Mouse (Mus musculus) neural tube, embryonic 14.5 days (tissue): ENCODE results near the gene Nos1. TPM values are rescaled to one million over a fixed set of nuclear protein-coding genes. Genes with fewer than 3 reads are reported as not detected.

Source experiments
- ATAC-seq: fragments of 200-750 bp; cut with Nextera tagmentation; 2 replicates; pipeline ENCODE4 v1.8.0; 2017; ENCODE audit warnings: low read depth, mild to moderate bottlenecking, moderate TSS enrichment, moderate library complexity
- H3K27ac ChIP-seq: fragments of 300-500 bp; sonication (generic); 2 replicates; pipeline ENCODE4 v1.5.1; 2014; ENCODE audit warnings: low read depth, mild to moderate bottlenecking, control low read depth, low read length, moderate library complexity, mixed read lengths
- H3K27me3 ChIP-seq: fragments of 300-500 bp; sonication (generic); 2 replicates; pipeline ENCODE4 v1.6.1; 2014; ENCODE audit warnings: low read length; ENCODE audit not compliant: control insufficient read depth, insufficient read depth
- H3K36me3 ChIP-seq: fragments of 300-500 bp; sonication (generic); 2 replicates; pipeline ENCODE4 v1.6.1; 2014; ENCODE audit warnings: low read length, mixed read lengths; ENCODE audit not compliant: control insufficient read depth, insufficient read depth
- H3K4me1 ChIP-seq: fragments of 300-500 bp; sonication (generic); 2 replicates; pipeline ENCODE4 v1.6.1; 2014; ENCODE audit warnings: low read length; ENCODE audit not compliant: control insufficient read depth, insufficient read depth
- H3K4me2 ChIP-seq: fragments of 300-500 bp; sonication (generic); 2 replicates; pipeline ENCODE4 v1.6.1; 2014; ENCODE audit warnings: mild to moderate bottlenecking, low read depth, low read length, control low read depth
- H3K4me3 ChIP-seq: fragments of 300-500 bp; sonication (generic); 2 replicates; pipeline ENCODE4 v1.5.1; 2014; ENCODE audit warnings: low read depth, low read length, control low read depth, mixed read lengths
- H3K9ac ChIP-seq: fragments of 300-500 bp; sonication (generic); replicated peaks from 2 replicates; pipeline ENCODE4 v1.6.1; 2014; ENCODE audit warnings: low read depth, mild to moderate bottlenecking, control low read depth, low read length, mixed read lengths
- H3K9me3 ChIP-seq: fragments of 300-500 bp; sonication (generic); 2 replicates; pipeline ENCODE4 v1.6.1; 2016; ENCODE audit warnings: low read length; ENCODE audit not compliant: control insufficient read depth
- WGBS: fragments of 180-500 bp; shearing (Covaris S2); extraction: QIAGEN DNeasy Blood & Tissue Kit; methylation state at CpG from one replicate; pipeline ENCODE4 v1.1.7; 2014; 5-methylcytosine and 5-hydroxymethylcytosine counted together
- polyA plus RNA-seq: library from polyadenylated mRNA; unstranded; fragments of >200 nt; fragmentation: Nextera tagmentation; extraction: Ambion mirVana; gene quantifications from 2 replicates; pipeline ENCODE4 v1.2.1, GENCODE M21; 2014

Nos1 gene
- polyA plus RNA-seq, 1 experiment from 2014 or later = 4.7 TPM

GRCm38 (mm10) chr5:117790071-117790470 is 9.2 kb downstream of the Nos1 start:
- H3K4me3 ChIP-seq = no peak overlapping the region
- H3K36me3 ChIP-seq = no peaks in the 10 kb centered on the region
- no peaks in the 10 kb centered on the region for H3K27me3 ChIP-seq
- H3K9ac ChIP-seq = no peak overlapping the region
- no peaks in the 10 kb centered on the region for H3K4me1 ChIP-seq
- ATAC-seq = no peak
- H3K27ac ChIP-seq = no peak overlapping the region
- H3K4me2 ChIP-seq = no peak overlapping the region
- no peaks in the 10 kb centered on the region for H3K9me3 ChIP-seq
- WGBS = 75% methylated on average over 6 of the region's 6 CpGs

DNA sequence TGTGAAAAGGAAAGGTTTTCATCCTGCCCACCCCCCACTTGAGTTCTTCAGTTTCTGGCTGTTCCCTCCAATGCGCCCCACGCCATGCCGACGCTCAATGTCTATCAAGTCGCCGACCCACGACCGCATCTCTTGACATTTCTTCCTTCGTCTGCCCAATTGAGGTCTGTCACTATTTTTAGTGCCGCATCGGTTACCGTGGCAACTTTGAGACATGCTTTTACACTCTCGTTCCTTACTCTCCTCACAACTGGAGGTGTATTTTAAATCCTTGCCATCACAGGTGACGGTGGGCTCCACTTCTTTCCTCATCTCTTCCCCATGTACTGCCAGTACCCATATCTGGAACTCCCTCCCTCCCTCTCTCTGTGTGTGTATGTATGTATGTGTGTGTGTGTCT is 11.0 kb downstream of the Nos1 start:
- Histone ChIP-seq H3K9ac (no peak overlapping the region), H3K27me3 (no peaks in the 10 kb centered on the region), H3K9me3 (no peaks in the 10 kb centered on the region), H3K4me3 (no peak overlapping the region), H3K36me3 (no peaks in the 10 kb centered on the region), H3K4me1 (no peaks in the 10 kb centered on the region), H3K4me2 (no peak overlapping the region), H3K27ac (no peak overlapping the region)
- ATAC-seq = no peak
- 74% methylated on average over 14 of the region's 14 CpGs for WGBS

- WGBS = 68% methylated on average over 9 of the region's 9 CpGs
- no peak for ATAC-seq
- no peaks in the 10 kb centered on the region for H3K27me3 ChIP-seq
- H3K36me3 ChIP-seq = no peaks in the 10 kb centered on the region
- no peaks in the 10 kb centered on the region for H3K9me3 ChIP-seq
- H3K4me1 ChIP-seq = no peaks in the 10 kb centered on the region
- H3K4me2 ChIP-seq = no peak overlapping the region
- H3K4me3 ChIP-seq = no peak overlapping the region
- H3K27ac ChIP-seq = no peak overlapping the region
- no peak overlapping the region for H3K9ac ChIP-seq
These were observed 20.0 kb downstream of the Nos1 start for GRCm38 (mm10) chr5:117800849-117801248.

GRCm38 (mm10) chr5:117802071-117802521 is 21.3 kb downstream of the Nos1 start:
- H3K4me2 ChIP-seq = no peak overlapping the region
- no peak for ATAC-seq
- no peaks in the 10 kb centered on the region for H3K9me3 ChIP-seq
- no peaks in the 10 kb centered on the region for H3K4me1 ChIP-seq
- 79% methylated on average over 11 of the region's 11 CpGs for WGBS
- H3K36me3 ChIP-seq = no peaks in the 10 kb centered on the region
- no peak overlapping the region for H3K4me3 ChIP-seq
- no peak overlapping the region for H3K27ac ChIP-seq
- no peak overlapping the region for H3K9ac ChIP-seq
- H3K27me3 ChIP-seq = no peaks in the 10 kb centered on the region

GRCm38 (mm10) chr5:117803551-117803950 is 22.7 kb downstream of the Nos1 start:
- H3K9ac ChIP-seq = no peak overlapping the region
- no peaks in the 10 kb centered on the region for H3K4me1 ChIP-seq
- H3K36me3 ChIP-seq = no peaks in the 10 kb centered on the region
- no peak overlapping the region for H3K27ac ChIP-seq
- H3K9me3 ChIP-seq = no peaks in the 10 kb centered on the region
- H3K27me3 ChIP-seq = no peaks in the 10 kb centered on the region
- H3K4me3 ChIP-seq = no peak overlapping the region
- 74% methylated on average over 7 of the region's 7 CpGs for WGBS
- H3K4me2 ChIP-seq = no peak overlapping the region
- ATAC-seq = no peak

DNA sequence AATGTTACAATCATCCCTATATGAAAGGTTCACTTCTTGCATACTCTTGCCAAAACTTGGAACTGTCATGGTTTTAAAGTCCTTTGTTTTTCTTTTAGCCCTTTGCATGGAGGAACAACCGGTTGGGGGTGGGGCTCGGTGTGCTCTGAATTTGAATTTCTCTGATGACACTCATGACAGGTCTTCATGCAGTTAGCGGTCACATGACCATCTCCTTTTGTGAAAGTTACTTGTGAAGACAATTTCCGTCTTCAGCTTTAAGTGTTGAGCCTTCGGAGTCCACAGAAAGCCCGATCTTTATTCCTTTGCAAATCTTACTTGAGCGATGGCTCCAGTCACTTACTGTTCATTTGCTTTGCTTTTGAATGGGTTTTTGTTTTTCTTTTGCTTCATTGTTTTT is 30.1 kb downstream of the Nos1 start:
- 90% methylated on average over 7 of the region's 7 CpGs for WGBS
- H3K36me3 ChIP-seq = no peaks in the 10 kb centered on the region

DNA sequence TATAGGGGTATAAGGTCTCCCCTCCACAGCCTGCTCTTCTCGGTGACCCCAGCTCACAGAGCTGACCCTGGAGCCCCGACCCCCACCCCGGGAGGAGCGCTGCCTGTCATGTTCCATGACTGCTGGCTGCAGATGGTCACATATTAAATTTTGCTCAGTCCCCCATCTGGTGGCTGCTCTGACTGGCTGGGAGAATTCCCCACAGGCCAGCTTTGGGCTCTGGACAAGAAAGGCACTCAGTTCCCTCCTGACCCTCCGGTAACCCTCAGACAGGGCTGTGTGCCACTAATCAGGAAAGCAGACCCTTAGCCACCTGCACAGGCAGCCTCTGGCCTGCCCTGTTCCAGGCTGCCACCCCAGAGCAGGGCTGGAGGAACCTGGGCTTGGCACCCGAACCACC is 38.0 kb downstream of the Nos1 start:
- no peak overlapping the region for H3K9ac ChIP-seq
- ATAC-seq = no peak
- no peak overlapping the region for H3K4me2 ChIP-seq
- H3K9me3 ChIP-seq = no peaks in the 10 kb centered on the region
- H3K4me1 ChIP-seq = no peaks in the 10 kb centered on the region
- H3K4me3 ChIP-seq = no peak overlapping the region
- no peaks in the 10 kb centered on the region for H3K27me3 ChIP-seq
- no peaks in the 10 kb centered on the region for H3K36me3 ChIP-seq
- no peak overlapping the region for H3K27ac ChIP-seq
- WGBS = 63% methylated on average over 6 of the region's 6 CpGs

More for the DNA sequence above, 30.1 kb downstream of the Nos1 start:
- no peak overlapping the region for H3K9ac ChIP-seq
- no peak overlapping the region for H3K27ac ChIP-seq
- no peak overlapping the region for H3K4me3 ChIP-seq
- no peaks in the 10 kb centered on the region for H3K27me3 ChIP-seq
- no peaks in the 10 kb centered on the region for H3K4me1 ChIP-seq
- no peak for ATAC-seq
- no peak overlapping the region for H3K4me2 ChIP-seq
- no peaks in the 10 kb centered on the region for H3K9me3 ChIP-seq

- WGBS = 82% methylated on average over 7 of the region's 7 CpGs
- Histone ChIP-seq H3K27ac (no peak overlapping the region), H3K27me3 (no peaks in the 10 kb centered on the region), H3K9me3 (no peaks in the 10 kb centered on the region), H3K4me2 (no peak overlapping the region), H3K36me3 (no peaks in the 10 kb centered on the region), H3K4me3 (no peak overlapping the region), H3K4me1 (no peaks in the 10 kb centered on the region), H3K9ac (no peak overlapping the region)
- no peak for ATAC-seq
These were observed 39.6 kb downstream of the Nos1 start for GRCm38 (mm10) chr5:117820445-117820844.

DNA sequence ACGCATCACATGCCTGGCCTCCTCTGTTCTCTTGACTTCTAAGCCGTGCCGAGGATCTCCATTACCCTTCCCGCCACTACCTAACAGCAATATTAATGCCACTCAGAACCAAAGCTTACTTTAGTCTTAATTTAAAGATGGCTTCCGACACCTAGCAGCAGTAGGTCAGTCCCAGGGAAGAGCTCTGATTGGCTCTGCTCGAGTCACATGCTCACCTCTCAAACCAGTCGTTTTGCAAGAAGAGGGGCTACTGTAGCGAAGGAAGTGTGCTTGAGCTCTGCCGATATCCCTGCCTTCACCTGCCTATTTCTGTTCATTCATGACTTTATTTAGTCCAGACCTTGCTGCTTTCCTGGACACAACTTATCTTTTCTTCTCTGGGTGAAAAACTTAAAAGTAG is 43.0 kb downstream of the Nos1 start:
- no peak for ATAC-seq

DNA sequence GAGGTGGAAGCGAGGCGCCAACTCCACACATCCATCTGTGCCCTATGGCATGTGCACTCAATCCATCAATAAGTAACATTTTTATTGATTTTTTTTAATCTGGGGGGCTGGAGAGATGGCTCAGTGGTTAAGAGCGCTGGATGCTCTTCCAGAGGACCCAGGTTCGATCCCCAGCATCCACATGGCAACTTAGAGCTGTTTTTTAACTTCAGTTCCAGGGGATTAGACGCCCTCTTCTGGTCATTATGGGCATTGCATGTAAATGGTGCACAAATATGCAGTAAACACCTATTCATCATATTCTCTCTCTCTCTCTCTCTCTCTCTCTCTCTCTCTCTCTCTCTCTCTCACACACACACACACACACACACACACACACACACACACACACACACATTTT is 43.7 kb downstream of the Nos1 start:
- no peaks in the 10 kb centered on the region for H3K36me3 ChIP-seq
- no peak overlapping the region for H3K4me3 ChIP-seq
- no peak for ATAC-seq
- H3K9ac ChIP-seq = no peak overlapping the region
- WGBS = 77% methylated on average over 5 of the region's 5 CpGs
- H3K4me1 ChIP-seq = no peaks in the 10 kb centered on the region
- no peak overlapping the region for H3K27ac ChIP-seq
- no peaks in the 10 kb centered on the region for H3K9me3 ChIP-seq
- H3K4me2 ChIP-seq = no peak overlapping the region
- no peaks in the 10 kb centered on the region for H3K27me3 ChIP-seq

More for the DNA sequence above, 43.0 kb downstream of the Nos1 start:
- H3K4me3 ChIP-seq = no peak overlapping the region
- H3K9me3 ChIP-seq = no peaks in the 10 kb centered on the region
- no peak overlapping the region for H3K4me2 ChIP-seq
- H3K27me3 ChIP-seq = no peaks in the 10 kb centered on the region
- H3K9ac ChIP-seq = no peak overlapping the region
- H3K27ac ChIP-seq = no peak overlapping the region
- H3K36me3 ChIP-seq = no peaks in the 10 kb centered on the region
- WGBS = 93% methylated on average over 9 of the region's 9 CpGs
- no peaks in the 10 kb centered on the region for H3K4me1 ChIP-seq
